Mouse (Mus musculus): Measurements from ENCODE around the gene Mcrs1. TPM values are rescaled to one million over a fixed set of nuclear protein-coding genes. Genes with fewer than 3 reads are reported as not detected.
A peak's percentile ranks its signal among the peaks of the same experiment; 100 is the strongest.

Mcrs1 gene
- 151 and 174 TPM in 2 replicates for polyA plus RNA-seq (2012; rRNA removed)

- peak; percentile 100 for DNase-seq (ENCODE audit: low read depth)
- TF ChIP-seq CTCF (IDR thresholded peaks at IDR 0.05; ENCODE audit: borderline replicate concordance, extremely low read depth, insufficient read depth, insufficient read length) = no peak
- peak; percentile 51; the same call in 1 of the 2 replicates for TF ChIP-seq POLR2A (IDR thresholded peaks at IDR 0.05; ENCODE audit: borderline replicate concordance, extremely low read depth, insufficient read depth, insufficient read length, poor library complexity, severe bottlenecking)
Observed at GRCm38 (mm10) chr15:99251626-99252380, at the start of gene Mcrs1. Gene Mcrs1 (minus strand): TSS chr15:99251961.

GRCm38 (mm10) chr15:99296213-99296612 lies 44.5 kb upstream of the Mcrs1 start:
- TF ChIP-seq CTCF (IDR thresholded peaks at IDR 0.05; ENCODE audit: borderline replicate concordance, extremely low read depth, insufficient read depth, insufficient read length) (no peak), POLR2A (IDR thresholded peaks at IDR 0.05; ENCODE audit: borderline replicate concordance, extremely low read depth, insufficient read depth, insufficient read length, poor library complexity, severe bottlenecking) (no peak)
- DNase-seq (ENCODE audit: low read depth) = peak; percentile 9

- no peak for TF ChIP-seq CTCF (IDR thresholded peaks at IDR 0.05; ENCODE audit: borderline replicate concordance, extremely low read depth, insufficient read depth, insufficient read length)
Observed at GRCm38 (mm10) chr15:99295484-99295981, 43.8 kb upstream of the Mcrs1 start, which contains the start of gene Fam186b. Gene Fam186b (minus strand): TSS chr15:99295888.

GRCm38 (mm10) chr15:99294813-99295374 lies 43.1 kb upstream of the Mcrs1 start, which contains the start of gene Prpf40b:
Gene Prpf40b (plus strand): TSS chr15:99295087.
- peak; percentile 32; the same call in 1 of the 2 replicates for TF ChIP-seq CTCF (IDR thresholded peaks at IDR 0.05; ENCODE audit: borderline replicate concordance, extremely low read depth, insufficient read depth, insufficient read length)
- peak; percentile 75 for TF ChIP-seq POLR2A (IDR thresholded peaks at IDR 0.05; ENCODE audit: borderline replicate concordance, extremely low read depth, insufficient read depth, insufficient read length, poor library complexity, severe bottlenecking)
- peak; percentile 97 for DNase-seq (ENCODE audit: low read depth)

More at GRCm38 (mm10) chr15:99295484-99295981, 43.8 kb upstream of the Mcrs1 start, which contains the start of gene Fam186b:
- peak; percentile 41 for DNase-seq (ENCODE audit: low read depth)

GRCm38 (mm10) chr15:99294287-99294686 lies 42.5 kb upstream of the Mcrs1 start:
- TF ChIP-seq POLR2A (IDR thresholded peaks at IDR 0.05; ENCODE audit: borderline replicate concordance, extremely low read depth, insufficient read depth, insufficient read length, poor library complexity, severe bottlenecking) (no peak), CTCF (IDR thresholded peaks at IDR 0.05; ENCODE audit: borderline replicate concordance, extremely low read depth, insufficient read depth, insufficient read length) (no peak)
- DNase-seq (ENCODE audit: low read depth) = peak; percentile 27

- no peak for DNase-seq (ENCODE audit: low read depth)
- TF ChIP-seq POLR2A (IDR thresholded peaks at IDR 0.05; ENCODE audit: borderline replicate concordance, extremely low read depth, insufficient read depth, insufficient read length, poor library complexity, severe bottlenecking) (no peak), CTCF (IDR thresholded peaks at IDR 0.05; ENCODE audit: borderline replicate concordance, extremely low read depth, insufficient read depth, insufficient read length) (no peak)
Observed at GRCm38 (mm10) chr15:99290586-99290985, 38.8 kb upstream of the Mcrs1 start.

GRCm38 (mm10) chr15:99285189-99285535 lies 33.4 kb upstream of the Mcrs1 start:
- no peak for TF ChIP-seq POLR2A (IDR thresholded peaks at IDR 0.05; ENCODE audit: borderline replicate concordance, extremely low read depth, insufficient read depth, insufficient read length, poor library complexity, severe bottlenecking)
- DNase-seq (ENCODE audit: low read depth) = no peak

GRCm38 (mm10) chr15:99284527-99285188 lies 32.9 kb upstream of the Mcrs1 start:
- no peak for DNase-seq (ENCODE audit: low read depth)
- no peak for TF ChIP-seq POLR2A (IDR thresholded peaks at IDR 0.05; ENCODE audit: borderline replicate concordance, extremely low read depth, insufficient read depth, insufficient read length, poor library complexity, severe bottlenecking)
- TF ChIP-seq CTCF (IDR thresholded peaks at IDR 0.05; ENCODE audit: borderline replicate concordance, extremely low read depth, insufficient read depth, insufficient read length) = no peak

GRCm38 (mm10) chr15:99283456-99283855 lies 31.7 kb upstream of the Mcrs1 start:
- no peak for TF ChIP-seq POLR2A (IDR thresholded peaks at IDR 0.05; ENCODE audit: borderline replicate concordance, extremely low read depth, insufficient read depth, insufficient read length, poor library complexity, severe bottlenecking)
- TF ChIP-seq CTCF (IDR thresholded peaks at IDR 0.05; ENCODE audit: borderline replicate concordance, extremely low read depth, insufficient read depth, insufficient read length) = peak; percentile 27; the same call in 1 of the 2 replicates
- no peak for DNase-seq (ENCODE audit: low read depth)

- TF ChIP-seq CTCF (IDR thresholded peaks at IDR 0.05; ENCODE audit: borderline replicate concordance, extremely low read depth, insufficient read depth, insufficient read length) (no peak), POLR2A (IDR thresholded peaks at IDR 0.05; ENCODE audit: borderline replicate concordance, extremely low read depth, insufficient read depth, insufficient read length, poor library complexity, severe bottlenecking) (no peak)
- peak; percentile 23 for DNase-seq (ENCODE audit: low read depth)
Observed at GRCm38 (mm10) chr15:99278271-99278670, 26.5 kb upstream of the Mcrs1 start.

- TF ChIP-seq POLR2A (IDR thresholded peaks at IDR 0.05; ENCODE audit: borderline replicate concordance, extremely low read depth, insufficient read depth, insufficient read length, poor library complexity, severe bottlenecking) (no peak), CTCF (IDR thresholded peaks at IDR 0.05; ENCODE audit: borderline replicate concordance, extremely low read depth, insufficient read depth, insufficient read length) (no peak)
- no peak for DNase-seq (ENCODE audit: low read depth)
Observed at GRCm38 (mm10) chr15:99276095-99276494, 24.3 kb upstream of the Mcrs1 start.
